Mouse (Mus musculus) heart, adult 2 months (tissue): ENCODE results near the gene Ccdc85b.

Experiments
- CTCF ChIP-seq: fragments of 200-600 bp; IDR thresholded peaks from 2 replicates; pipeline ENCODE4 v1.8.1; 2022; ENCODE audit warnings: antibody characterized with exemption, mild to moderate bottlenecking, moderate library complexity
- EP300 ChIP-seq: fragments of 200-500 bp; IDR thresholded peaks from 2 replicates; pipeline ENCODE4 v1.6.1; 2011; ENCODE audit warnings: low read depth, low read length, control low read depth; ENCODE audit not compliant: insufficient read depth
- POLR2A ChIP-seq: fragments of 200-500 bp; IDR thresholded peaks from 2 replicates; pipeline ENCODE4 v1.6.1; 2011; ENCODE audit warnings: mild to moderate bottlenecking, low read depth, low read length, control low read depth; ENCODE audit not compliant: insufficient read depth

GRCm38 (mm10) chr19:5481398-5481797 is 23.7 kb upstream of the Ccdc85b start:
- TF ChIP-seq POLR2A, result no peak
- TF ChIP-seq CTCF, result no peak
- no peak for TF ChIP-seq EP300
